11 mouse cellular contexts compared by ENCODE assay signal in the genomic region with DNA sequence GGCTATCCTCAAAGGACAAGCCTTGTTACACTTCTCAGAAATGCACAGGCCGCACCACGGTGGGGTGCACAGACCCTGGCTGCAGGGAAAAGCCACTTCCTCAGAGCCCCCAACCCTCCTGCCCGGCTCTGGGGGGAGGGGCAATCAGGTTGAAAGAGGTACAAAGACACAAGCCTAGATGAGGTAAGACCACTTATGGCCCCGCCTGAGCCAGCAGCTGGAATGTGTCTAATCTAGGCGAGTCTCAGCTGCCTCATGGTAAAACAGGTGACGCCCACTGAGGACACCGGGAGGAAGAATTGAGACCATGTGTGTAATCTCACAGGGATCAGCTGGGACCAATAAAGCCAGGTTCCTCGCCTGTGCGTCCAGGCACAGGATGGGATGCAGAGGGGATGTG. TPM values are rescaled to one million over a fixed set of nuclear protein-coding genes. Genes with fewer than 3 reads are reported as not detected.
A peak's percentile ranks its signal among the peaks of the same experiment; 100 is the strongest.
DNase-seq lines count a peak whose midpoint lies in the region; ATAC-seq and TF ChIP-seq lines count a peak whose summit lies in the region.
"Had no signal": no experiment of that assay in that cellular context is flagged by ENCODE, and none has a peak within 500 bp of the region (broad histone marks: within the 10 kb centered on the region; RNA-seq: fewer than 3 reads in every experiment).

No protein-coding gene starts in this region.

- no peak overlapping the region for H3K4me2 ChIP-seq in hindbrain, embryonic 12.5 days (replicated peaks)
- no peak overlapping the region for H3K4me2 ChIP-seq in hindbrain, postnatal 0 days (ENCODE audit: low read depth, low read length)
- peak overlapping the region; percentile 13; the same call in 1 of the 2 replicates for H3K4me2 ChIP-seq in limb, embryonic 12.5 days
- H3K4me2 ChIP-seq: neural tube, embryonic 13.5 days had no signal

- DNase-seq in hindbrain, postnatal 0 days (ENCODE audit: low spot score), result no peak
- DNase-seq in ZHBTc4 (ENCODE audit: low read depth, low spot score), result peak; percentile 85
- DNase-seq in layer of hippocampus, postnatal 36 days, result no peak
- DNase-seq in right cerebral cortex, postnatal 14 days, result no peak
- DNase-seq: gastrocnemius, postnatal 25 days; thymus, postnatal 25 days had no signal

- no peak overlapping the region for H3K4me3 ChIP-seq in hindbrain, embryonic 12.5 days
- no peak overlapping the region for H3K4me3 ChIP-seq in hindbrain, postnatal 0 days (ENCODE audit: low read length)
- H3K4me3 ChIP-seq in E14TG2a.4 (replicated peaks; ENCODE audit: low read length), result peak overlapping the region; percentile 13
- no peak overlapping the region for H3K4me3 ChIP-seq in limb, embryonic 12.5 days (replicated peaks)
- H3K4me3 ChIP-seq: erythroblast, embryonic 14.5 days; neural tube, embryonic 13.5 days had no signal

- 0 out of 2 replicates have a peak, but pooled peaks cover 6% of the 10 kb centered on the region for H3K27me3 ChIP-seq in hindbrain, embryonic 12.5 days
- no peaks in the 10 kb centered on the region for H3K27me3 ChIP-seq in hindbrain, postnatal 0 days (ENCODE audit: insufficient read depth, low read length)
- H3K27me3 ChIP-seq in E14TG2a.4 (ENCODE audit: insufficient read depth, low read length), result no peaks in the 10 kb centered on the region
- no peaks in the 10 kb centered on the region; the same call in 1 of the 2 replicates for H3K27me3 ChIP-seq in limb, embryonic 12.5 days
- H3K27me3 ChIP-seq: neural tube, embryonic 13.5 days had no signal

- H3K9me3 ChIP-seq in hindbrain, embryonic 12.5 days (replicated peaks), result no peaks in the 10 kb centered on the region
- no peaks in the 10 kb centered on the region for H3K9me3 ChIP-seq in hindbrain, postnatal 0 days (ENCODE audit: low read length)
- H3K9me3 ChIP-seq in E14TG2a.4 (ENCODE audit: low read length), result no peaks in the 10 kb centered on the region
- H3K9me3 ChIP-seq in limb, embryonic 12.5 days, result no peaks in the 10 kb centered on the region
- H3K9me3 ChIP-seq: neural tube, embryonic 13.5 days had no signal

- H3K9ac ChIP-seq in hindbrain, embryonic 12.5 days, result no peak overlapping the region
- no peak overlapping the region for H3K9ac ChIP-seq in hindbrain, postnatal 0 days (replicated peaks; ENCODE audit: low read length)
- H3K9ac ChIP-seq in limb, embryonic 12.5 days (replicated peaks), result no peak overlapping the region
- H3K9ac ChIP-seq: neural tube, embryonic 13.5 days had no signal

- WGBS in hindbrain, embryonic 12.5 days, result 54% methylated on average over 9 of the region's 9 CpGs
- WGBS in hindbrain, postnatal 0 days, result 72% methylated on average over 9 of the region's 9 CpGs
- 9% methylated on average over 9 of the region's 9 CpGs for WGBS in limb, embryonic 12.5 days

- no peaks in the 10 kb centered on the region for H3K36me3 ChIP-seq in hindbrain, embryonic 12.5 days
- no peaks in the 10 kb centered on the region for H3K36me3 ChIP-seq in hindbrain, postnatal 0 days (ENCODE audit: insufficient read depth, low read length)
- peaks cover 13% of the 10 kb centered on the region; the same call in 1 of the 2 replicates for H3K36me3 ChIP-seq in E14TG2a.4 (ENCODE audit: insufficient read depth, low read length)
- H3K36me3 ChIP-seq in limb, embryonic 12.5 days, result no peaks in the 10 kb centered on the region
- H3K36me3 ChIP-seq: neural tube, embryonic 13.5 days had no signal

- TF ChIP-seq CTCF in hindbrain, postnatal 0 days (IDR thresholded peaks at IDR 0.05; ENCODE audit: low read depth), result no peak
- TF ChIP-seq CTCF in E14TG2a.4 (conservative IDR thresholded peaks at IDR 0.05; ENCODE audit: low read length), result no peak

- peaks cover 51% of the 10 kb centered on the region for H3K4me1 ChIP-seq in hindbrain, embryonic 12.5 days
- H3K4me1 ChIP-seq in hindbrain, postnatal 0 days (ENCODE audit: insufficient read depth, low read length), result peaks cover 19% of the 10 kb centered on the region
- peaks cover 94% of the 10 kb centered on the region for H3K4me1 ChIP-seq in E14TG2a.4 (replicated peaks; ENCODE audit: low read depth, low read length)
- H3K4me1 ChIP-seq in limb, embryonic 12.5 days (replicated peaks), result peaks cover 75% of the 10 kb centered on the region

- no peak for ATAC-seq in hindbrain, embryonic 12.5 days (ENCODE audit: low FRiP score)
- no peak for ATAC-seq in hindbrain, postnatal 0 days
- peak; percentile 12; the same call in 1 of the 2 replicates for ATAC-seq in limb, embryonic 12.5 days (ENCODE audit: insufficient number of reproducible peaks, insufficient read depth, low FRiP score, low TSS enrichment, low read depth)

- peak overlapping the region; percentile 30; the same call in 1 of the 2 replicates for H3K27ac ChIP-seq in hindbrain, embryonic 12.5 days
- no peak overlapping the region for H3K27ac ChIP-seq in hindbrain, postnatal 0 days
- H3K27ac ChIP-seq in limb, embryonic 12.5 days, result peak overlapping the region; percentile 64
- H3K27ac ChIP-seq: neural tube, embryonic 13.5 days had no signal

RNA-seq across cellular contexts. Expression of gene Shb, which starts 25.2 kb away (rescaled TPM):
- 10.0 and 10.1 TPM in 2 replicates for polyA plus RNA-seq in hindbrain, embryonic 12.5 days (2016; fragmentation: Nextera tagmentation; extraction: Ambion mirVana)
- total RNA-seq in hindbrain, postnatal 0 days (2014; rRNA removed), result 29.0 and 33.6 TPM in 2 replicates
- 5.5 and 6.1 TPM in 2 replicates for polyA plus RNA-seq in hindbrain, postnatal 0 days (2015; fragmentation: Nextera tagmentation; extraction: Ambion mirVana)
- polyA plus RNA-seq in limb, embryonic 12.5 days (2016; fragmentation: Nextera tagmentation; extraction: Ambion mirVana), result 6.6 and 8.3 TPM in 2 replicates
- 10 to 100 TPM; 15.4 to 16.6 TPM for total RNA-seq in layer of hippocampus, postnatal 36 days (2021)
